Mouse (Mus musculus) forelimb bud, embryonic 11.5 days (tissue): Measurements from ENCODE around the gene Prkar2a.
A peak's percentile ranks its signal among the peaks of the same experiment; 100 is the strongest.

ENCODE experiments used
- DNase-seq: peaks from one replicate; pipeline ENCODE4 v3.0.0-alpha.2; 2012; ENCODE audit warnings: low read depth, low spot score

The Prkar2a gene

DNA sequence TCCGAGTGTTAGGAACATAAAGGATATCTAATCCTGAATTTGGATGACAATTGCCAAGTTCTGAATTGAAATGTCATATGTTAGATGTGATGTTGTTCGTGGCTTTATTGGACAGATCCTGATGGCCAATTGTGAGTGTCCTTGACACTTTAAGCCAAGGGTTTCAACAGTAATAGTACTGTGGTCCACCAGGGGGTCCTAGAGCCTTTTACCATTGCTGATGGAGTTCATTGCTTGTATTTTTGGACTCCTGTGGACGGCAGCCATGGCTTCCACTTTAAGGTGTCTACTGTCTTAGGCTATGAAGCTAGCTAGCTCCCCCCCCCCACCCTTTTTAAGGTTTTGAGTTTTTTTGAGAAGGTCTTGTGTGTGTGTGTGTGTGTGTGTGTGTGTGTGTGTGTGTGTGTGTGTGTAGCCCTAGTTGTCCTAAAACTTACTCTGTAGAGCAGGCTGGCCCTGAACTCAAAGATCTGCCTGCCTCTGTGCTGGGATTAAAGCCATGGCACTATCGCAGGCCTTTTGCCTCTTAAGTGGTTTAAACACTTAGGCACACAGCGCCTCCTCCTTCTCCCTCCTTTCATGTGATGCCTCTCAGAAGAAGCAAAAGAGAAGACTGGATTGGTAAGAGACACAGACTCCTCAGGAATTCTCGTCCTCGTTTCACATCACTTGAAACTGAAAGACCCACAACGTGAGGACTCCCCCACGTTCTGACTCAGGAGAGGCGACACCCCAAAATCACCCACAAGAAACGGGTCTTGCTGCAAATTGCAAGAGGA, 63.2 kb downstream of the Prkar2a start:
- DNase-seq = no peak

DNA sequence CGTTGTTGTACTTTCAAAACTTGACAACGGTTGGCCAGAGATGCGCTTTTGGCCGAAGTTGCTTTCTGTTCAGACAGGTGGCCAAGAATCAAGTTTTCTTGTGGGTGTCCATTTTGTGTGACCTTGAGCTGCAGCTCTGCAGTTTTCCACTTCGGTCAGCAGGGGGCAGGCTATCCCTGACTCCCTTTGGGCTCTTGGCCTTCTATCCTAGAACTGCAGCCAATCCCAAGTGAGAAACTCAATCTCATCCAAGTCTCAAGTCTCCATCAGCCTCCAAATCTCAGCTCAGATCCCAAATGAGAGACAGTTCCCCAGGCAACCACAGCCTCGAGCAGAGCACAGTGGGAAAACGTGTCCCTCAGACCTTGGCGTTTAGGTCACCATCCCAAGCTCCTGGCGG, 64.2 kb downstream of the Prkar2a start:
- DNase-seq = peak; percentile 52

DNA sequence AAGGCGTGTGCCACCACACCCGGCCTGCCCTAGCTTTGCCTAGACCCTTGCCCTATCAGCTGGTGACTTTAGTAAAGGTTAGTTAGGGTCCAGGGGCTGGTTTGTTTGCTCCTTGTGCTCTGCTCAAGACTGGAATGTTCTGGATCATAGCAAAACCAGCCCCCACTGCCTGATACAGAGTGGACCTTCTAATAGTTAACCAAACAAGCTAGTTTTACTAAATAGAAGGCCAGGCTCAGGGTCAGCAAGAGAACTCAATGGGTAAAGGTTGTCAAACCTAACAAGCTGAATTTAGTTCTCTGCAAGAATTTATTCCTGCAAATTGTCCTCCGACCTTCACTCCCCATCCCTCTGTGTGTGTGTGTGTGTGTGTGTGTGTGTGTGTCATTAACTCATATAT, 64.9 kb downstream of the Prkar2a start:
- no peak for DNase-seq

DNA sequence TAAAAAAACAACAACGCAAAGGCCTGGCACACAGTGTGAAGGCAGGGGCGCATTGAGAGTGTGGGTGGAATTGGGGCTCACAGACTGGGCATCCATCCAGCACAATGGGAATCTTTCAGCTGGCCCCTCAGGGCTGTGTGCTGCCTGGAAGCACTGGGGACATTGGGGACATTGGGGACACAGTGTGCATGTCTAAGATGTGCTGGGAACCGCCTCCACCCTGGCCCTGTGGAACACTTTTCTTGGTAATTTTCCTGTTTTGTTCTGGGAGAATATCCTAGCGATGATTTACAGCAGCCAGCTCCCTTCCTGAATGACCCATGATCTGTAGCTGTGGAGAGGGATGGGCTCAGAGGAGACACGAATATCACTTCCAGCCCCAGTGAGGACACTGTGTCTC, 65.3 kb downstream of the Prkar2a start:
- no peak for DNase-seq

DNA sequence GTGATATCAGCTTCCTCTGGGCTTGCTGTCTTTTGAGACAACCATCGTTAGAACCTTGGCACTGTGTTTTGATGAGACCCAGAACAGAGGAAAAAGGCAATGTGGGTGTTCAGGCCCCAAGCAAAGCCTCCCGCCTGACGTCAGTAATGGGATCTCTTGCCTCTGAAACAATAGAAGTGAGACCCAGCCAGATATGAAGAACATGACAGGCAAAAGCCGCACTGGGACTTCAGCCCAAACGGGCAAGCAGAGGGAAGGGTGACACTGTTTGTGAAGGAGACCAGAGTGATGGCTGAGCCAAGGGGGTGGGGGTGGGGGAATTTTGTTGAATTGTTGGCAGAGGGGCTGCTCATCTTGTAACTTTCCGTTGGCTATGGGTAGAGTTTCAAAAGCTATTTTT, 68.3 kb downstream of the Prkar2a start:
- DNase-seq = no peak

DNA sequence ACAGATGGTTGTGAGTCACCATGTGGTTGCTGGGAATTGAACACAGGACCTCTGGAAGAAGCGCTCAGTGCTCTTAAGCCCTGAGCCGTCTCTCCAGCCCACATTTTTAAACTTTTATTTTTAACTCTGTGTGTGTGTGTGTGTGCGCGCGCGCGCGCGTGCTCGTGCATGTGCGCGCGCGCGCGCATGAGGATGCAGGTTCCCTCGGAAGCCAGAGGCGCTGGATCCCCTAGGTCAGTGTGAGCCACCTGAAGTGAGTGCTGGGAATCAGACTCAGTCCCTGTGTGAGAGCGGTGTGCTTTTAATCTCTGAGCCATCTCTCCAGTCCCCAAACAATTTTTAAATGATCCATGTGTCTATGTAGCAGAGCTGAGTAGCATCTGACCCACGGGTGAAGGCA, 70.0 kb downstream of the Prkar2a start:
- DNase-seq = no peak

DNA sequence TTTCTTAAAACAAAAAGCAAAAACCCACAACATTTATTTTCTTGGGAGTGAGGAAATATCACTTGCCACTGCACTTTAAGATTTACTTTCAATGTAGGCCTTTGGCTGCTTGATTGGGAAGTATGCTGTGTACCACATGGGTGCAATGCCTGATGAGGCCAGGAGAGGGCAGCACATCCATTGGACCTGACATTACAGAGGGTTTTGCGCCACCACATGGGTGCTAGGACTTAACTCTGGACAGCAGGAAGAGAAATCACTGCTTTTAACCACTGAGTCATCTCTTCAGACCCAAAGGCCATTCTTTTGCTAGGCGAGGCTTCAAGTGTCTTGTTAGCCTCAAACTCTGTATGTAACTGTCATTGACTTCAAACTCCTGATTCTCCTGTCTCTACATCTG, 70.7 kb downstream of the Prkar2a start:
- DNase-seq = peak; percentile 19

DNA sequence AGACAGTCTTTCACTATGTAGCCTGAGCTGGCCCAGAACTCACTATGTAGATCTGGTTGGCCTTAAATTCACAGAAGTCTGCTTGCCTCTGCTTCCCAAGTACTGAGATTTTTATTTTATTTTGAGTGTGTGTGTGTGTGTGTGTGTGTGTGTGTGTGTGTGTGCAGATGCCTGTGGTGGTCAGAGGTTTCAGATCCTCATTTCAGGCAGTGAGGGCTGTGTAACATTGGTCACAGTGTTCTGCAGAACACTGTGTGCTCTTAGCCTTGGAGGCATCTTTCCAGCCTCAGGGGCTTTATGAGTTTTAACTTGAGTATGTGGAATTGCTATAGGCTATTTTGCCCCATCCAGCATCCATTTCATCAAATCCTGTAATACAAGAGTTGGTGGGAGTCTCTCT, 72.4 kb downstream of the Prkar2a start:
- no peak for DNase-seq

DNA sequence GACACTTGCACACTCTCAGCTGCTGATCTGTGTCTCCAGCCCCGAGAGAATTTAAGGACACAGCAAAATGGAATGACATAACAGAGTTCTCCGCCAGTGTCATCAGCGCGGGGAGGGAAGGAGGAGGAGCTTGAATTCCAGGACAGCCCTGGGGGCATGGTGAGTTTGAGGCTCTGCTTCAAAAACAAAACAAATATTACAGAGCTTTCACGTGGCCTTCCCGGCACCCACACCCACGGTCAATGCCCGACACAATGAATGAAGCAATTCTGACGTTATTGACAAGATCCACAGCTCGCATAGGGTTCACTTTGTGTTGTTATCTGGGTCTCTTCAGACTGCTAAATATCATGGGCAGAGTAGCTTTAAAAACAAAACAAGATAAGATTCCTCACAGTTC, 75.9 kb downstream of the Prkar2a start:
- no peak for DNase-seq

DNA sequence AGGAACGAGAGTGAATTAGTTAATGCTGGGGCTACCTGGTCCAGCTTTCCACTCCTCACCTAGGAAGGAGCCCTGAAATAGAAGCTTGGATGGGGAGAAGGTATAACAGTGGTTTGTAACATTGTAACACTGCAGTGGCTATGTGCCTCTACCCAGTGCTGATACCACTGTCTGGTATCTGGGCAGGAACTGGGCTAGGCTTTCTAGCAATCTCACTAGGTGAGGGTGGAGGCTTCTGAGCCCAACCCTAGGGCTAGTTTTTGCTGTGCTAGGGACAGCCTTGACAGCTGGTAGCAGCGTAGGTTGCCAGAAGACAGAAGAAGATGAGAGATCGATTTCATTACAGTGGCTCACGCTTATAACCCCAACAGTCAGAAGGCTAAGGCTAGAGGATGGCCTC, 87.5 kb downstream of the Prkar2a start:
- no peak for DNase-seq

DNA sequence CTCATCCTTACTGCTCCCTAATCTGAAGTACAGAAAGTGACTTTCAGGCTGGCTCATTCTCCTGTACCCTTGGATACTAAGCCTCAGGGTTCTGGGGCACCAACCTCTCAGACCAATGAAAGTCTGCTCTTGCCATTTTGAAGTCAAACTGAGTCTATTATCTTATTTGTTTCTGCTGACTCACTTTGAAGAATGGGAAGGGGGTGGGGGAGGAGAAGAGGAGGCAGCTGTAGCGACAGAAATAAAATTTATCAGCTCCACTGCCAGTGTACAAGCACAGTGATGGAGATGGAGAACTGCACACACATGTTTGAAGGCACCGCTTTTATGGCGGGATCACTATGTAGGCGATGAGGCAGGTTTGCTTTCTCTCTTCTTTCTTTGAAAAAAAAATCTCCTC, 88.2 kb downstream of the Prkar2a start:
- DNase-seq = no peak

DNA sequence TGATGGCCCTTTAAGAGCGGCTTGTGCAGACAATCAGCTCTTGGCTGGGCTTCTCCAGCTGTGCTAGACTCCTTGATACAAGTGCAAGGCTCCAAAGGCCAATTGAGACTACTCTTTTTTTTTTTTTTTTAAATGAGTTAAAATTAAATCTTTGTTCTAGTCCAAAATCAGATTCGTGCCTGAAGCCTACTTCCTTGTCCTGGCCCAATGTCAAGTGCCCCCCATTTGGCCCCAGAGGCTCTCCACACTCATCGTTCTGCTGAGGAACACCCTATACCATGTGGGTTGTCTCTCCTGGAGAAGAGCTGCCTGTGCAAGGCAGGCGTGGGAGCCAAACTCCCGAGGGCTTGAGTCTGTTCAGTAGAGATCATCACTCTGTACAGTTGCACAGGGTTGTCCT, 91.8 kb downstream of the Prkar2a start:
- DNase-seq = no peak

DNA sequence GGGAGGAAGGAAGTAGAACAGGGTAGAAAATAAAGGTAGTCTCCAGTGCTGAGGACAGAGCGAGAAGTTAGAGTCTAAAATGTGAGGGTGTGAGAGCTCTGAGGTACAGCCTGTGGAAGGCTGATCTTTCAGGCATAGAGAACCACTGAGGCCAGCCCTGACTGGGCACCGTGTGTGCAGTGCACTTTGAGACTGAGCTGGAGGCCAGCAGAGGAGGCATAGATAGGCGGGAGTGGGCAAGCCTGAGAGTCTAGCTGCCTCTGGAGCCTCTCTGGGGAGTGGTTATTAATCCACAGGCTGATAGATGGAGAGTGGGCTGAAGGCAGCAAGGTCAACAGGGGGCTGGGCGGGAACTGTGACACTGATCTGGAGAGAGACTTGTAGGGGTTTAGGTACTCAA, 92.8 kb downstream of the Prkar2a start:
- DNase-seq = no peak

DNA sequence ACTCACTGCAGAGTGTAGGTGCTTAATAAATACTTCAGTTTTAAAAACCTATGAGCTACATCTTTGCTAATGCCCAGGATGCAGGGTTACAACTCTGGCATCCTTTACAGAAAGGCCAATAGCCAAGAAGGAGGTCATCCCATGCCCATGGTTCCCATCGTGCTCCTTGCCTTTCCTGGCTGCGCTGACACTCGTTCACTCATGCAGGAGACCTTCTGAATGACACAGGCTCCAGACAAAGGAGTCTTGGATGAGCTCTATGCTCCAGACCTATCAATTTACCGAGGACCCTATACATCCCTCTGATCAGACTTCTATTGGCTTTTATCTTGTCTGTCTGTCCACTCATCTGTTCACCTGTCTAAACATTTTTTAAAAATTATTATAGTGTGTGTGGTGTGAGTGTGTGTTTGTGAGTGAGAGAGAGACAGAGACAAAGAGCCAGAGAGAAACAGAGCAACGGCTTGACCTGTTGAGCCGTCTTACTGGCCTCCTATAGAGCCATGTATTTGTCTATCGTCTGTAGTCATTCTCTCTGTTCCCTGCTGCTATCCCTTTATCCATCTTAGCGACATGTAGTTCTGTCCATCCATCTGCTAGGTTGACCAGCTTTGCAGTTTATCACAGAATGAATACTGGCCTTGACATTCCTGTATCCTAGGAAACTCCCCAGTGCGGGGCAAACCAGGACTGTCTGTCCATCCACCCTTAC, 93.9 kb downstream of the Prkar2a start:
- no peak for DNase-seq

DNA sequence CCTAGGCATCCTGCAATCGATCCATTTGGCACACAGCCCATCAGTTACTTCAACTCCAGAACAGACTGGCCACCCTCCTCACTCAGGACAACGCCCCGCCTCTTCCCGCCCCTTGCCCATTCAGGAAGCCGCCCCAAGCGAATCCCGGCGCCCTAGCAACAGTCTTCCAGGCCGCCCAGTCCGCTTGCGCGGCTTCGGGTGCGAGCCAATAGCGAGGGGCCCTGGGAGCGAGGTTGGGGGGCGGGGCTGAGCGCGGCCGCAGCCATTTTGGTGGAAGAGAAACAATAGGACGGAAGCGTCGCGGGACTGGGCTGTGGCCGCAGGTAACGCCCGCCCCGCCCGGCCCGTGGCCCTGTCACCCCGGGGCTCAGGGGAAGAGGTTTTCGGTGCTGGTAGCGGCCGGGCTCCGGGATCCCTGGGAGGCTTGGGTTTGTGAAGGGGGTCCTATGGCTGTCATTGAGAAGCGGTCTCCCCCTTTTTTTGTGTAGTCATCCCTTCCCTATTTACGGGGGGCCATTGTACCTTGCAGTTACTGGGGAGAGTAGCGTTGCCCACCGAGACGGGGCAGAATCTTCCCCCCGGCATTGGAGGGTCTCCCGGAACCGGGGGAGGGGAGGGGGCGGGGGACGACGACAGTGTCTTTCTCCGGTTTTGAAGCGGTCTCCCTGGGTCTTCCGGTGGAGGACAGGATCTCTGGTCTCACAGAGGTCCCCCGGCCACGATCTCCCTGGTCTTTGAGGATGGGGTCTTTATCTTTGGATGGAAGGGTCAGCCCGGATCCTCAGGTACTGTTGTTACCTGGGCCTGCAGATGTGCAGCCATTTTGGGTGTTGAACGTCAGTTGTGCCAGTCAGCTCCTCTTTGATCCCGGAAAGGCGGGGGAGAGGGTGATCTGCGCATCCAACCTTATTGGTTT, 94.7 kb downstream of the Prkar2a start, which contains the start of gene Ip6k2:
Gene Ip6k2, plus strand, starts transcription at position 249 of the 916 bp plus-strand sequence.
- DNase-seq = peak; percentile 94

DNA sequence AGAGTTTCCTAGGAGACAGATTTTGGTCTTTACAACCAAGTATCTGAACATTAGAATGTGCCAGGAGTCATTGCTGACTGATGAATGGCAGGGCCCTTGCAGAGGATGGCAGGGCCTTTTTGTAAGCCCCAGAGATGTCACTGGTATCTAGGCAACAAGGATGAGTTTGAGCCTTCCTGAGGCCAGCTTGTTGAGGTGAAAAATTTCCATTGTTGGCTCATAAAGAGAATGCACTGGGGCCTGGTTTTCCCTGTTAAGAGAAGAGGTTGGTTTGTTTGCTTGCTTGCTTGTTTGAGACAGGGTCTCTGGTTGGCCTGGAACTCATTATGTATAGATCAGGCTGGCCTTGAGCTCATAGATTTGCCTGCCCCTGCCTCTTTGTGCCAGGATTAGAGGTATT, 96.3 kb downstream of the Prkar2a start:
- DNase-seq = no peak

DNA sequence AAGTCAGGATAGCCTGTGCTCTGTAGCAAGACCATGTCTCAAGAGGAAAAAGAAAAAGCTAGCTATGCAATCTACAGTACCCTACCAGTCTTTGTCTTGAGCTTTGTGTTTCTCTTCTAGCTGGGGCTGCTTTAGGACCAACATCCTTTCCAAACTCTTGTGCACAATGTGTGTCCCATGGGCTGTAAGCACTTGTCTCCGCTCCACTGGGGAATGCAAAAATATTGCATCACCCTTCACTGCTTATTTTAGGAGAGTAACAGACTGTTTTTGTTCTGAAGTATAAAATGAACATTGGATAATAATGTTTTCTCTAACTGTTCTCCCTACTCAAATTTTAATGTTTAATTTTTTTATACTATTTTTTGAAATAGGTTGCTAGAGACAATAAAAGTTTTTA, 97.4 kb downstream of the Prkar2a start:
- no peak for DNase-seq

DNA sequence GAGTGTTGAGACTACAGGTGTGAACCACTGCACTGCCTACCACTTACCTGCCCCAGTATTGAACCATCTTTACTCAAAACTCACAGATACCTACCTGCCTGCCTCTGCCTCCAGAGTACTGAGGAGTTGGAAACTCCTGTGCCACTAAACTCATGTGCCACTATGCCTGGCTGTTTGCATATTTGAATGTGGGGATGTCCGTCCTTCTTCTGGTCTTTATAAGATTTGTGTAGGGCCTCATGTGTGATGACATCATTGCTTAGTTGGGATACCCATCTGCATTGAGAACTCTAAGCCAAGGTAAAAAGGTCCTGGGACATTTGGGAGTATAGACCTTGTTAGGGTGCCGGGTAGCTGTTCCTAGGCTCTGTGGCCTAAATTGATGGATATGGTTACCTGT, 98.0 kb downstream of the Prkar2a start:
- DNase-seq = no peak

DNA sequence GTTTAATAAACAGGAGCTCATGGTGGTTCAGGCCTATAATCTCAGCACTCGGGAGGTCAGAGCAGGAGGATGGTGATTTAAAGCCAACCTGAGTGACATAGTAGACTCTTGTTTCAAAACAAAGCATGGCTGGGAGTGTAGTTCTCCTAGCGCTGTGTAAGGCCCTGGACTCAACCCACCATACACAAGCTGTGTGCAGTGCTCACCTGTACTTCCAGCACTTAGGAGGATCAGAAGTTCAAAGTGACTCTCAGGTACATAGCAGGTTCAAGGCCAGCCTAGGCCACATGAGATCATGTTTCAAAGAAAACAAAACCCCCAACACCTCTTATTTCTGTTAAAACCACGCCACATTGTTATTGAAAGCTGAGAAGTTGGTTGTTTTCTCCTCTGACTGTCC, 99.6 kb downstream of the Prkar2a start:
- DNase-seq = no peak

DNA sequence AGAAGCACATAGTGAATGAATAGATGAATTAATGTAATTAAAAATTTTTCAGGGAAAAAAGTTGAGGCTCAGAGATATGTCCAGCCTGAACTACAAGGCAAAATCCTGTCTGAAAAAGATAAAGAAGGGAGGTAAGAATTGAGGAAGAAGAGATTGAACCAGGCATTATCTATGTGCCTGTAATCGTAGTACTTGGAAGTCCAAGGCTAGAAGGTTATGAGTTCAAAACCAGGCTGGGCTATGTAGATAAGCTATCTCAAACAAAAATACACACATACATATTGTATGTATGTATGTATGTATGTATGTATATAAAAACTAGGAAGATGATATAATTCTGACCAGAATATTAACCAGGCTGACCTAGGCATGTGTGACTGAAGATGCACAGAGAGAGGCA, 103.2 kb downstream of the Prkar2a start:
- DNase-seq = no peak

DNA sequence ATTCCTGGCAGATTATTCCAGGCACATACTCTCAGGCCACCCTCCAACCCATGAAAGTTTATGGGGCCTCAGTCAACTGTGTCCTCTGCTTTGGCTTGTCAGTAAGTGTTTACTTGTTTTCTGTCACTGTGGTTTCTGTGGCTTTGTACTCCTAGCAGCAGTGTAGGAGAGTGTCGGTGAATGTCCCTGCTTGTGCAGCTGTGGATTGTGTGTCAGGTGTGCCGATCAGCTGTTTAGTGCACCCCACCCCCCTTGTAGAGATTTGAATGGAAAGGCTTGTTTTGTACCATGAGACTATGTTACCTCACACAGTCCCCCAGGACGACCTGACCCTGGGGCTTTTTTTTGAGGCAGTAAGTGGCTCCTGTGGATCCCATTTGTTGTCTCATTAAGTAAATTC, 103.6 kb downstream of the Prkar2a start:
- no peak for DNase-seq

DNA sequence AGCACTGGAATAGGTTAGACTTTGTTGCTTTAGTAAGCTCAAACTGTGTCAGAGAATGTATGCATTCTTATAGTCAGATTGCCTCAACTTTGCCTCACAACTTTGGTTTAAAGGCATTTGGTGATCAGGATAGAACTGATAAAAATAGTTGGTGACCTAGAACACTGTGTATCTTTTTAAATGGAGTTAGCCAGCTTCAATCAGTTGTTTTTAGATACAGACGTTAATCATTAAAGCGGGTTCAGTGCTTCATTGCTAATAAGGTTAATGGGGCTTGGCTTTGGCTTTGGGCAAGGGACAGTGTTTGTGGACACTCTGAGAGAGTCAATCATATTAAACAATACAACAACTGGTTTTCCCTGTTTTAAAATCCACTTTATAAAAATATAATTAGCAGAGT, 106.2 kb downstream of the Prkar2a start:
- no peak for DNase-seq
